Mouse (Mus musculus): ENCODE data around the gene Lrrtm3. TPM values are rescaled to one million over a fixed set of nuclear protein-coding genes. Genes with fewer than 3 reads are reported as not detected.
A peak's percentile ranks its signal among the peaks of the same experiment; 100 is the strongest.

The Lrrtm3 gene
- polyA plus RNA-seq, 1 experiment from 2014 or later, result 1.5 TPM

DNA sequence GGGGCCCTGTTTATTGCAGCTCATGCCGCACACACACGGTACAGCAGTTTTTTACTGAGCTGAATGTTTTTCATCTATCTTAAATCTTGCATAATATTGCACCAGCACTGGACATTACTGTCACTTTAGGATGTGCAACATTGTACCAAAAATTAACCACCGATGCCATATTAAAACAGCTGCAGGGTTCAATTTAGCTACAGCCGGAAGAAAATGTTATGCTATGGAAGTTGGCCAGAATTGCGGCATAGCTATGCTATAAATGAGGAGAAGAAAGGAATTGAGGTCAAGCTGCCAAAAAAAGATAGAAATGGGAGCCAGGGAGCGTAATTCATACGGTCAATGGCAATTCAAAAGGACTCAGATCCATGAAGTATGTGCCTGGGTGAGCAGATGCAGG, 48.9 kb downstream of the Lrrtm3 start:
- Histone ChIP-seq H3K36me3 (no peaks in the 10 kb centered on the region), H3K4me2 (no peak overlapping the region), H3K27ac (no peak overlapping the region), H3K27me3 (no peaks in the 10 kb centered on the region), H3K9ac (no peak overlapping the region), H3K9me3 (replicated peaks) (no peaks in the 10 kb centered on the region), H3K4me3 (no peak overlapping the region), H3K4me1 (replicated peaks) (peaks cover 14% of the 10 kb centered on the region)
- 69% methylated on average over 7 of the region's 7 CpGs for WGBS
- ATAC-seq (replicated peaks; ENCODE audit: insufficient number of reproducible peaks, insufficient read depth, low FRiP score, low read depth), result no peak

GRCm38 (mm10) chr10:64039760-64040535, 50.1 kb downstream of the Lrrtm3 start:
- 63% methylated on average over 17 of the region's 17 CpGs for WGBS
- Histone ChIP-seq H3K36me3 (no peaks in the 10 kb centered on the region), H3K9ac (no peak overlapping the region), H3K4me2 (no peak overlapping the region), H3K4me3 (no peak overlapping the region), H3K27ac (no peak overlapping the region), H3K27me3 (no peaks in the 10 kb centered on the region), H3K9me3 (replicated peaks) (no peaks in the 10 kb centered on the region), H3K4me1 (replicated peaks) (peaks cover 14% of the 10 kb centered on the region)
- ATAC-seq (replicated peaks; ENCODE audit: insufficient number of reproducible peaks, insufficient read depth, low FRiP score, low read depth), result 0 out of 2 replicates have a peak, but pooled peaks have one; percentile 53

DNA sequence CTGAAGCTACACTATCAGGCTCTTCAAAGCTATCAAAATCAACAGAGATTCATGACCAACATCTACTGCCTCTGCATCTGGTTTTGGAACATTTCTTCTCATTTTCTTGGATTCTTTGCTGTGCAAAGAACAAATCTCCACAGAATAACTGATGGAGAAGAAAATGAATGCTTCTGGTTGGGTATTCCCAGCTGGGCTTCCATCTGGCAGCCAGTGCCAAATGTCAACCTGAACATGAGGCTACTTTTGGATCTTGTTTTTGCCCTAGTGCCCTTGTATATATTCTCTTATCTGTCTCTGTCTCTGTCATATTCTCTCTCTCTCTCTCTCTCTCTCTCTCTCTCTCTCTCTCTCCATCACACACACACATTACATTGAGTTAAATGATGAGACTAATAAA, 59.2 kb downstream of the Lrrtm3 start:
- Histone ChIP-seq H3K36me3 (no peaks in the 10 kb centered on the region), H3K4me3 (no peak overlapping the region), H3K4me1 (replicated peaks) (no peaks in the 10 kb centered on the region), H3K9me3 (replicated peaks) (no peaks in the 10 kb centered on the region), H3K27me3 (no peaks in the 10 kb centered on the region), H3K27ac (no peak overlapping the region), H3K9ac (no peak overlapping the region), H3K4me2 (no peak overlapping the region)
- ATAC-seq (replicated peaks; ENCODE audit: insufficient number of reproducible peaks, insufficient read depth, low FRiP score, low read depth), result no peak

- Histone ChIP-seq H3K9ac (no peak overlapping the region), H3K4me3 (no peak overlapping the region), H3K27me3 (no peaks in the 10 kb centered on the region), H3K36me3 (no peaks in the 10 kb centered on the region), H3K9me3 (replicated peaks) (no peaks in the 10 kb centered on the region), H3K4me2 (no peak overlapping the region), H3K4me1 (replicated peaks) (peaks cover 3% of the 10 kb centered on the region; the same call in 1 of the 2 replicates), H3K27ac (no peak overlapping the region)
- ATAC-seq (replicated peaks; ENCODE audit: insufficient number of reproducible peaks, insufficient read depth, low FRiP score, low read depth), result no peak
- WGBS, result 78% methylated on average over 6 of the region's 6 CpGs
These were observed 66.7 kb downstream of the Lrrtm3 start for GRCm38 (mm10) chr10:64023340-64023739.

DNA sequence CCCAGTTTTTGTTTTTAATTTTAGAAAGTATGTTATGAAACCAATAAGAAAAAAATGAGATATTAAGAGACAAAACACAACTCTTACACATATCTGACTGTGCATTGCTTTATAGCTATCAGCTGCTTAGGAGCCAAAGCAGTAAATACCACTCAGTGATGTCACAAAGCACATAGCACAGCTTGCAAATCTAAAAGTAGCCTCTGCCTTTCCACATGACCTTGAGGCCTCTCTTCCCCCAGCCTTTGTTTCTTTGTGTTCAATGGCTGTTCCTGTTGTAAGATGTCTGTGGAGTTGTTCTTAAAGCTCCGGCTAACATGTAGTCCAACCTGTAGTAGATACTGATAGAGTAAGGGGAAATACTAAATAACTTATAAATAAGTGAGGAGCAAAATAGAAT, 69.7 kb downstream of the Lrrtm3 start:
- no peaks in the 10 kb centered on the region for H3K9me3 ChIP-seq (replicated peaks)
- ATAC-seq (replicated peaks; ENCODE audit: insufficient number of reproducible peaks, insufficient read depth, low FRiP score, low read depth), result no peak
- no peaks in the 10 kb centered on the region for H3K27me3 ChIP-seq
- H3K27ac ChIP-seq, result peak overlapping the region; percentile 54
- 56% methylated on average over 1 of the region's 1 CpGs for WGBS
- no peak overlapping the region for H3K4me3 ChIP-seq
- H3K36me3 ChIP-seq, result no peaks in the 10 kb centered on the region
- H3K4me1 ChIP-seq (replicated peaks), result peaks cover 3% of the 10 kb centered on the region; the same call in 1 of the 2 replicates
- H3K9ac ChIP-seq, result no peak overlapping the region
- H3K4me2 ChIP-seq, result no peak overlapping the region

GRCm38 (mm10) chr10:64001996-64002395, 88.1 kb downstream of the Lrrtm3 start:
- Histone ChIP-seq H3K27me3 (no peaks in the 10 kb centered on the region), H3K4me1 (replicated peaks) (no peaks in the 10 kb centered on the region), H3K27ac (no peak overlapping the region), H3K4me3 (no peak overlapping the region), H3K9ac (no peak overlapping the region), H3K4me2 (no peak overlapping the region), H3K9me3 (replicated peaks) (no peaks in the 10 kb centered on the region), H3K36me3 (no peaks in the 10 kb centered on the region)
- no peak for ATAC-seq (replicated peaks; ENCODE audit: insufficient number of reproducible peaks, insufficient read depth, low FRiP score, low read depth)
- WGBS, result 76% methylated on average over 9 of the region's 9 CpGs

DNA sequence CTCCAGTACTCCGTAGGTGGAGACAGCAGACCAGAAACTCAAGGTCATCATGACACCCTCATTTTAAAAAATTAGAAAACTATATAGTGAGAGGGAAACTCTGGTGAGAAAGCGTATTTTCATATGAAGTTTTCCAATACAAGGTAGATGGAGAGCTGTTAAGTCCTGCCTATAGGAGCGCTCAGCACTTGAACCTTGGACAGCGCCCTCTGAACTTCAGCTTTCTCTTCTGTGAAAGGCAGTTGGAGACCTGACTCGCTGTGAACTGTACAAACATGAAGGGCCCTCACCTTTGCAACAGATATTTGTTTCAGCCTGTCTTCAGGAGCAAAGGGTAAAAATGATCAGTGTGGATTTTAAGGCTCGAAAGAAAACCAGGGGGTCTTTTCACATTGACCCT, 88.5 kb downstream of the Lrrtm3 start:
- H3K27ac ChIP-seq, result no peak overlapping the region
- 67% methylated on average over 6 of the region's 6 CpGs for WGBS

GRCm38 (mm10) chr10:63994251-63994650, 95.8 kb downstream of the Lrrtm3 start:
- no peak for ATAC-seq (replicated peaks; ENCODE audit: insufficient number of reproducible peaks, insufficient read depth, low FRiP score, low read depth)
- no peak overlapping the region for H3K4me3 ChIP-seq
- H3K36me3 ChIP-seq, result no peaks in the 10 kb centered on the region
- no peaks in the 10 kb centered on the region for H3K27me3 ChIP-seq
- H3K4me1 ChIP-seq (replicated peaks), result no peaks in the 10 kb centered on the region
- H3K9me3 ChIP-seq (replicated peaks), result no peaks in the 10 kb centered on the region
- 80% methylated on average over 5 of the region's 5 CpGs for WGBS
- no peak overlapping the region for H3K9ac ChIP-seq
- H3K27ac ChIP-seq, result no peak overlapping the region
- no peak overlapping the region for H3K4me2 ChIP-seq

More for the DNA sequence above, 88.5 kb downstream of the Lrrtm3 start:
- Histone ChIP-seq H3K4me3 (no peak overlapping the region), H3K27me3 (no peaks in the 10 kb centered on the region), H3K4me1 (replicated peaks) (no peaks in the 10 kb centered on the region), H3K36me3 (no peaks in the 10 kb centered on the region), H3K9ac (no peak overlapping the region), H3K4me2 (no peak overlapping the region), H3K9me3 (replicated peaks) (no peaks in the 10 kb centered on the region)
- no peak for ATAC-seq (replicated peaks; ENCODE audit: insufficient number of reproducible peaks, insufficient read depth, low FRiP score, low read depth)

- Histone ChIP-seq H3K27ac (no peak overlapping the region), H3K4me1 (replicated peaks) (no peaks in the 10 kb centered on the region), H3K27me3 (no peaks in the 10 kb centered on the region), H3K4me2 (no peak overlapping the region), H3K4me3 (no peak overlapping the region), H3K9me3 (replicated peaks) (no peaks in the 10 kb centered on the region), H3K9ac (no peak overlapping the region), H3K36me3 (no peaks in the 10 kb centered on the region)
- no peak for ATAC-seq (replicated peaks; ENCODE audit: insufficient number of reproducible peaks, insufficient read depth, low FRiP score, low read depth)
- 76% methylated on average over 4 of the region's 4 CpGs for WGBS
These were observed 104.5 kb downstream of the Lrrtm3 start for GRCm38 (mm10) chr10:63985576-63985975.

DNA sequence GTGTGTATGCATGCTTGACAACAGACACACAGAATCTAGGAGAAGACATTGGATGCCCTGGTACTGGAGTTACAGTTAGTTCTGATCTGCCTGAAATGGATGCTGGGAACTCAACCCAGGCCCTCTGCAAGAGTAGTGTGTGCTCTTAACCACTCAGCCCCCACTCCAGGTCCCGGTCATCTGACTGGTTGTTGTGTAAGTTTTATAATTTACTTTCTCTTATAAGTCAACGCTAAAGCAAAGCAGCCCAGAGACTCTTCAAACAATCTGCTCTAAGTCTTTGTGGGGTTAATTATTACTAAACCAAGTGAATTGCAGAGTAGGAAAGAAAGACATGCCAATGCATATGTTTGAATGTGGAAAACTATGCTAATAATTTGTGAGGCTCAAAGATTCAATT, 110.7 kb downstream of the Lrrtm3 start:
- H3K27me3 ChIP-seq, result no peaks in the 10 kb centered on the region
- no peak overlapping the region for H3K9ac ChIP-seq
- no peak for ATAC-seq (replicated peaks; ENCODE audit: insufficient number of reproducible peaks, insufficient read depth, low FRiP score, low read depth)
- peaks cover 7% of the 10 kb centered on the region for H3K4me1 ChIP-seq (replicated peaks)
- H3K4me3 ChIP-seq, result no peak overlapping the region
- 85% methylated on average over 2 of the region's 2 CpGs for WGBS
- no peaks in the 10 kb centered on the region for H3K9me3 ChIP-seq (replicated peaks)
- no peaks in the 10 kb centered on the region for H3K36me3 ChIP-seq
- H3K27ac ChIP-seq, result no peak overlapping the region
- H3K4me2 ChIP-seq, result no peak overlapping the region

- Histone ChIP-seq H3K4me3 (no peak overlapping the region), H3K36me3 (no peaks in the 10 kb centered on the region), H3K27me3 (no peaks in the 10 kb centered on the region), H3K4me1 (replicated peaks) (peaks cover 7% of the 10 kb centered on the region), H3K4me2 (no peak overlapping the region), H3K27ac (no peak overlapping the region), H3K9me3 (replicated peaks) (no peaks in the 10 kb centered on the region), H3K9ac (no peak overlapping the region)
- ATAC-seq (replicated peaks; ENCODE audit: insufficient number of reproducible peaks, insufficient read depth, low FRiP score, low read depth), result no peak
- 67% methylated on average over 5 of the region's 5 CpGs for WGBS
These were observed 111.1 kb downstream of the Lrrtm3 start for GRCm38 (mm10) chr10:63978969-63979368.

DNA sequence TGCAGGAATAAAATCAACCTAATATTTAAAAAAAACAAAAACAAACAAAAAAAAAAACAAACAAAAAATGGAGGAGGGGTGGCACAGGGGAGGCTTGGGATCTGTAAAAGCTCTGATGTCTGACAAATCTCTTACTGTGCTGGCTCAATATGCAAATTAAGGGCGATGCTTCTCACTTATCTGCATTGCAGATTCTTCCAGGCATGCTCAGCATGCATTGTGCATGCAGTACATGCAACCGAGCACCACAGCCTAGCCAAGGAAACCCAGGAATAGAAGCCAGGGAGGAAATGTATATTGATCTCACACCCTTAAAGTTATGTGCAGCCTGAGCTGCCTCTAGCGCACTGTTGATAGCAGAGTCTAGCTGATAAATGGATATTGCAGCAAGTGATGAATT, 111.5 kb downstream of the Lrrtm3 start:
- no peaks in the 10 kb centered on the region for H3K9me3 ChIP-seq (replicated peaks)
- ATAC-seq (replicated peaks; ENCODE audit: insufficient number of reproducible peaks, insufficient read depth, low FRiP score, low read depth), result no peak
- peaks cover 7% of the 10 kb centered on the region for H3K4me1 ChIP-seq (replicated peaks)
- H3K27ac ChIP-seq, result no peak overlapping the region
- no peak overlapping the region for H3K4me3 ChIP-seq
- 27% methylated on average over 3 of the region's 3 CpGs for WGBS
- no peaks in the 10 kb centered on the region for H3K27me3 ChIP-seq
- H3K9ac ChIP-seq, result no peak overlapping the region
- H3K36me3 ChIP-seq, result no peaks in the 10 kb centered on the region
- H3K4me2 ChIP-seq, result peak overlapping the region; percentile 44; the same call in 1 of the 2 replicates

All from heart, embryonic 15.5 days (tissue).